Mouse (Mus musculus) midbrain, embryonic 11.5 days (tissue): ENCODE measurements around the gene Sdsl. TPM values are rescaled to one million over a fixed set of nuclear protein-coding genes. Genes with fewer than 3 reads are reported as not detected.
A peak's percentile ranks its signal among the peaks of the same experiment; 100 is the strongest.

Experiments
- ATAC-seq: fragments of 200-750 bp; cut with Nextera tagmentation; 2 replicates; pipeline ENCODE4 v1.8.0; 2017; ENCODE audit warnings: moderate TSS enrichment, moderate library complexity; ENCODE audit not compliant: low FRiP score
- DNase-seq: peaks from one replicate; pipeline ENCODE4 v3.0.0; 2015; ENCODE audit warnings: low spot score; ENCODE audit errors: missing footprints
- H3K27ac ChIP-seq: fragments of 300-500 bp; sonication (generic); 2 replicates; pipeline ENCODE4 v1.5.1; 2014; ENCODE audit warnings: low read depth, low read length
- H3K27me3 ChIP-seq: fragments of 300-500 bp; sonication (generic); 2 replicates; pipeline ENCODE4 v1.6.1; 2014; ENCODE audit warnings: mild to moderate bottlenecking, low read length, moderate library complexity, mixed read lengths; ENCODE audit not compliant: control insufficient read depth, insufficient read depth
- H3K36me3 ChIP-seq: fragments of 300-500 bp; sonication (generic); 2 replicates; pipeline ENCODE4 v1.6.1; 2014; ENCODE audit warnings: mild to moderate bottlenecking, low read length, moderate library complexity, mixed read lengths; ENCODE audit not compliant: control insufficient read depth, insufficient read depth
- H3K4me1 ChIP-seq: fragments of 300-500 bp; sonication (generic); 2 replicates; pipeline ENCODE4 v1.6.1; 2014; ENCODE audit warnings: low read length; ENCODE audit not compliant: control insufficient read depth, insufficient read depth
- H3K4me2 ChIP-seq: fragments of 300-500 bp; sonication (generic); 2 replicates; pipeline ENCODE4 v1.6.1; 2014; ENCODE audit warnings: mild to moderate bottlenecking, moderate library complexity
- H3K4me3 ChIP-seq: fragments of 300-500 bp; sonication (generic); 2 replicates; pipeline ENCODE4 v1.5.1; 2014; ENCODE audit warnings: low read depth, low read length
- H3K9ac ChIP-seq: fragments of 300-500 bp; sonication (generic); 2 replicates; pipeline ENCODE4 v1.6.1; 2014; ENCODE audit warnings: low read length
- H3K9me3 ChIP-seq: fragments of 300-500 bp; sonication (generic); 2 replicates; pipeline ENCODE4 v1.6.1; 2016; ENCODE audit warnings: low read length; ENCODE audit not compliant: control insufficient read depth
- WGBS: fragments of 180-500 bp; shearing (Covaris S2); extraction: QIAGEN DNeasy Blood & Tissue Kit; methylation state at CpG from one replicate; pipeline ENCODE4 v1.1.7; 2014; 5-methylcytosine and 5-hydroxymethylcytosine counted together
- polyA plus RNA-seq: library from polyadenylated mRNA; unstranded; fragments of >200 nt; fragmentation: Nextera tagmentation; extraction: Ambion mirVana; gene quantifications from 2 replicates; pipeline ENCODE4 v1.2.1, GENCODE M21; 2014

Gene Sdsl
- polyA plus RNA-seq, 1 experiment from 2014 or later, result 4.2 TPM

GRCm38 (mm10) chr5:120499202-120499601 is 26.6 kb upstream of the Sdsl start:
- DNase-seq (no peak), ATAC-seq (no peak)
- no peaks in the 10 kb centered on the region for H3K27me3 ChIP-seq
- H3K9me3 ChIP-seq, result no peaks in the 10 kb centered on the region
- H3K27ac ChIP-seq, result no peak overlapping the region
- H3K36me3 ChIP-seq, result no peaks in the 10 kb centered on the region; the same call in 1 of the 2 replicates
- no peak overlapping the region for H3K4me3 ChIP-seq
- no peak overlapping the region for H3K4me2 ChIP-seq
- peaks cover 11% of the 10 kb centered on the region for H3K4me1 ChIP-seq
- WGBS, result 86% methylated on average over 4 of the region's 4 CpGs
- no peak overlapping the region for H3K9ac ChIP-seq

GRCm38 (mm10) chr5:120497071-120497470 is 24.5 kb upstream of the Sdsl start:
- 90% methylated on average over 3 of the region's 3 CpGs for WGBS
- Histone ChIP-seq H3K27ac (no peak overlapping the region), H3K27me3 (no peaks in the 10 kb centered on the region), H3K36me3 (peaks cover 3% of the 10 kb centered on the region; the same call in 1 of the 2 replicates), H3K4me1 (peaks cover 2% of the 10 kb centered on the region), H3K4me3 (no peak overlapping the region), H3K4me2 (no peak overlapping the region), H3K9ac (no peak overlapping the region), H3K9me3 (no peaks in the 10 kb centered on the region)
- DNase-seq (no peak), ATAC-seq (no peak)

- peaks cover 3% of the 10 kb centered on the region; the same call in 1 of the 2 replicates for H3K36me3 ChIP-seq
- no peaks in the 10 kb centered on the region for H3K9me3 ChIP-seq
- 88% methylated on average over 13 of the region's 13 CpGs for WGBS
- no peaks in the 10 kb centered on the region for H3K27me3 ChIP-seq
- H3K4me1 ChIP-seq, result no peaks in the 10 kb centered on the region
- DNase-seq (no peak), ATAC-seq (no peak)
- no peak overlapping the region for H3K4me3 ChIP-seq
- H3K9ac ChIP-seq, result no peak overlapping the region
- no peak overlapping the region for H3K27ac ChIP-seq
- no peak overlapping the region for H3K4me2 ChIP-seq
Measured at GRCm38 (mm10) chr5:120495703-120496226, 23.2 kb upstream of the Sdsl start.

- Histone ChIP-seq H3K27ac (no peak overlapping the region), H3K4me1 (no peaks in the 10 kb centered on the region), H3K36me3 (peaks cover 3% of the 10 kb centered on the region; the same call in 1 of the 2 replicates), H3K9me3 (no peaks in the 10 kb centered on the region), H3K9ac (no peak overlapping the region), H3K27me3 (no peaks in the 10 kb centered on the region), H3K4me3 (no peak overlapping the region), H3K4me2 (no peak overlapping the region)
- DNase-seq (no peak), ATAC-seq (no peak)
- whole genome bisulfite sequencing, result 85% methylated on average over 10 of the region's 10 CpGs
Measured at GRCm38 (mm10) chr5:120495064-120495702, 22.6 kb upstream of the Sdsl start.

GRCm38 (mm10) chr5:120493873-120494395 is 21.3 kb upstream of the Sdsl start:
- Histone ChIP-seq H3K9me3 (no peaks in the 10 kb centered on the region), H3K4me3 (no peak overlapping the region), H3K27ac (no peak overlapping the region), H3K9ac (no peak overlapping the region), H3K27me3 (no peaks in the 10 kb centered on the region), H3K36me3 (peaks cover 3% of the 10 kb centered on the region; the same call in 1 of the 2 replicates), H3K4me1 (no peaks in the 10 kb centered on the region), H3K4me2 (no peak overlapping the region)
- WGBS, result 93% methylated on average over 9 of the region's 9 CpGs
- DNase-seq (no peak), ATAC-seq (no peak)

- 95% methylated on average over 6 of the region's 6 CpGs for WGBS
- no peaks in the 10 kb centered on the region for H3K9me3 ChIP-seq
- no peak overlapping the region for H3K4me2 ChIP-seq
- H3K27ac ChIP-seq, result no peak overlapping the region
- no peaks in the 10 kb centered on the region for H3K27me3 ChIP-seq
- ATAC-seq, result no peak
- H3K9ac ChIP-seq, result no peak overlapping the region
- no peak for DNase-seq
- peaks cover 3% of the 10 kb centered on the region; the same call in 1 of the 2 replicates for H3K36me3 ChIP-seq
- no peak overlapping the region for H3K4me3 ChIP-seq
- no peaks in the 10 kb centered on the region for H3K4me1 ChIP-seq
Measured at GRCm38 (mm10) chr5:120493440-120493839, 20.8 kb upstream of the Sdsl start.

GRCm38 (mm10) chr5:120492437-120492836 is 19.8 kb upstream of the Sdsl start:
- no peak overlapping the region for H3K4me3 ChIP-seq
- H3K4me1 ChIP-seq, result no peaks in the 10 kb centered on the region
- H3K9ac ChIP-seq, result no peak overlapping the region
- DNase-seq (peak; percentile 90), ATAC-seq (no peak)
- no peaks in the 10 kb centered on the region for H3K27me3 ChIP-seq
- no peak overlapping the region for H3K27ac ChIP-seq
- no peak overlapping the region for H3K4me2 ChIP-seq
- no peaks in the 10 kb centered on the region for H3K9me3 ChIP-seq
- H3K36me3 ChIP-seq, result 0 out of 2 replicates have a peak, but pooled peaks cover 3% of the 10 kb centered on the region
- 61% methylated on average over 11 of the region's 11 CpGs for WGBS

- ATAC-seq, result no peak
- Histone ChIP-seq H3K36me3 (peaks cover 3% of the 10 kb centered on the region; the same call in 1 of the 2 replicates), H3K9me3 (no peaks in the 10 kb centered on the region), H3K4me2 (no peak overlapping the region), H3K9ac (no peak overlapping the region), H3K27me3 (no peaks in the 10 kb centered on the region), H3K4me3 (no peak overlapping the region), H3K4me1 (no peaks in the 10 kb centered on the region), H3K27ac (no peak overlapping the region)
- DNase-seq, result no peak
- 90% methylated on average over 8 of the region's 8 CpGs for WGBS
Measured at GRCm38 (mm10) chr5:120490679-120491192, 18.1 kb upstream of the Sdsl start.

- no peak overlapping the region for H3K27ac ChIP-seq
- no peak for DNase-seq
- 87% methylated on average over 8 of the region's 8 CpGs for WGBS
- H3K4me2 ChIP-seq, result no peak overlapping the region
- no peak overlapping the region for H3K9ac ChIP-seq
- no peak overlapping the region for H3K4me3 ChIP-seq
- H3K27me3 ChIP-seq, result no peaks in the 10 kb centered on the region
- H3K36me3 ChIP-seq, result peaks cover 3% of the 10 kb centered on the region; the same call in 1 of the 2 replicates
- ATAC-seq, result no peak
- no peaks in the 10 kb centered on the region for H3K4me1 ChIP-seq
- H3K9me3 ChIP-seq, result no peaks in the 10 kb centered on the region
Measured at GRCm38 (mm10) chr5:120487844-120488243, 15.2 kb upstream of the Sdsl start.
